Comparison of ENCODE assay signal across 1 mouse cellular context in the genomic region with DNA sequence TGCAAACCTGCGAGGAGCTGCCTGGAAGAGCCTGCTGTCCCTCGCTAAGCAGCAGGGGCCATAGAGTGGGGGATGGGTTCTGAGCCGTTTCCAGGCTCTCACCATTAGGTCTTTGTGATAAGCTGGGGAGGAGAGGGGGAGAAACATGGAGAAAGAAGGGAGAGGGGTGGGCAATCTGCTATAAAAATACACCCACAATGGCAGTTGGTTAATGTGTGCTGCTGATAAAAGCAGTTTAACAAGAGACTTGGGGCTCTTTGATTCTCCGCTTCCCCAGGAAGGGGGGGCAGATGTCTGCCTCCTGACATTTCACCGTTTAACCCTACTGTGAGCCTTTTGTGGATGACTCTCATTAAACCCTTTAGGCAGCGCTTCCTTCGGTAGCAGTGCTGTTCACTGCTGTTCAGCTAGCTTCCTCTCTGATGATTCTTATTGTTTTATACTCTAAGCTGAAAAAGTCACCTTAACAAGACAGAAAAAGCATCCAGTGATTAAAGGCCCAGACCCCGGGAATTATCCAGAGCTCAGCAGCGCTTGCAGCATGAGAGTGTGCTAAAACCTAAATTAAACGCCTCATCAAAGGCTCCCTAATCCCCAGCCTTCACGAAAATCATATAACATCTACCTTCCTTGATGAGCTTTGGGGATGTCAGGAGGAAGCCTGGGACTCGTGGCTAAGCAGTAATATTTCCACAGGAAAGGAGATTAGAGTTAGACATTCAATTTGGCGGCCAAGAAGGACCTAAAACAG.
TF ChIP-seq lines count a peak whose summit lies in the region.

No protein-coding gene starts in this region.

TF ChIP-seq in MEL, 35 proteins besides CTCF, POLR2A, EP300 and RAD21 (continued from another document):
- TF ChIP-seq SMC3 (IDR thresholded peaks at IDR 0.05; ENCODE audit: low read depth, low read length): no peak
- TF ChIP-seq CHD1 (IDR thresholded peaks at IDR 0.05; ENCODE audit: low read depth, low read length): peak; percentile 50; the same call in 1 of the 2 replicates
- TF ChIP-seq JUND (IDR thresholded peaks at IDR 0.05; ENCODE audit: low read depth, low read length): no peak
- TF ChIP-seq ETS1 (IDR thresholded peaks at IDR 0.05; ENCODE audit: low read depth, low read length): peak; percentile 87
- TF ChIP-seq MYB (IDR thresholded peaks at IDR 0.05; ENCODE audit: low read depth, low read length): peak; percentile 98
- TF ChIP-seq BHLHE40 (IDR thresholded peaks at IDR 0.05; ENCODE audit: borderline replicate concordance, low read depth, low read length): peak; percentile 55; the same call in 1 of the 2 replicates
- peak; percentile 26; the same call in 1 of the 2 replicates for TF ChIP-seq ELF1 (IDR thresholded peaks at IDR 0.05; ENCODE audit: low read depth, low read length)
- TF ChIP-seq TCF12 (IDR thresholded peaks at IDR 0.05; ENCODE audit: low read depth, low read length): peak; percentile 99
- peak; percentile 76 for TF ChIP-seq TBP (IDR thresholded peaks at IDR 0.05; ENCODE audit: low read depth, low read length)
- TF ChIP-seq SIN3A (IDR thresholded peaks at IDR 0.05; ENCODE audit: low read length): peak; percentile 95
- no peak for TF ChIP-seq KAT2A (conservative IDR thresholded peaks at IDR 0.05; ENCODE audit: low read depth, low read length)
- no peak for TF ChIP-seq E2F4 (IDR thresholded peaks at IDR 0.05; ENCODE audit: borderline replicate concordance, low read depth, low read length)
- TF ChIP-seq ZKSCAN1 (IDR thresholded peaks at IDR 0.05; ENCODE audit: low read depth, low read length): peak; percentile 81
